Mouse (Mus musculus) hematopoietic stem cell, adult 5-6 weeks (primary cell): ENCODE data around the gene Arl16. TPM values are rescaled to one million over a fixed set of nuclear protein-coding genes. Genes with fewer than 3 reads are reported as not detected.
"Not testable (repeated sequence)": the region's sequence is repeated elsewhere in the genome, so short reads cannot be mapped to it uniquely, and the experiment has no call there.

Experiments
- ATAC-seq, 2 experiments: fragments of 125-278 bp in 1 of 2; replicated peaks in 1 of 2; 2 replicates each; pipeline ENCODE4 v1.8.0; 2016 to 2017; ENCODE audit warnings: inconsistent platforms in 2 of 2, mild to moderate bottlenecking in 2 of 2, moderate number of reproducible peaks in 2 of 2, low read depth in 1 of 2, moderate TSS enrichment in 1 of 2; ENCODE audit not compliant: low FRiP score in 2 of 2, poor library complexity in 2 of 2, severe bottlenecking in 2 of 2, insufficient read depth in 1 of 2, low TSS enrichment in 1 of 2
- total RNA-seq: library from RNA; stranded (forward); fragments of 172-1452, 232-1000 nt; gene quantifications from 2 replicates; pipeline ENCODE4 v1.2.3, GENCODE M21; 2017

The Arl16 gene
- 12.8 and 24.0 TPM in 2 replicates for total RNA-seq

- peak; percentile 98 for ATAC-seq
Measured at GRCm38 (mm10) chr11:120467051-120467735, at the start of gene Arl16. Gene Arl16 (minus strand): TSS chr11:120467607.

GRCm38 (mm10) chr11:120517147-120517546 lies 49.7 kb upstream of the Arl16 start:
- ATAC-seq = no peak

DNA sequence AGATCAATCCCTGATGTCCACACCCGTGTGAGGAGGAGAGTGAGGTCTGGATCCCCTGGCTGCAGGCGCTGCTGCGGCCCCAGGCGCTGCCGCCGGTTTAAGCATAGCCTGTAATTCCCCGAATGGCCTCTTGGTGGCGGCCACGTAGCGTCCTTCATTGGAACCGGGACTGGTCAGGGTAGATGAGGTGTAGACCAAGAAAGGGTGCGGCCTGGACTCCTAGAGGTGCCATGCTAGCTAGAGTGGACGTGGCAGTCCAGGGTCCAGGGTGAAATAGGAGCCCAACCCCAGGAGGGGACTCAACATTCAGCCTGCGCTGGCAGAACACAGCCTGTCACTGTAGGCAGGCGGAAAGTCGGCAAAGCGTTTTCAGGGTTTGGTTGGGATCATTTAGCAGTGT lies 48.2 kb upstream of the Arl16 start:
- peak; percentile 80 to 84 for ATAC-seq

DNA sequence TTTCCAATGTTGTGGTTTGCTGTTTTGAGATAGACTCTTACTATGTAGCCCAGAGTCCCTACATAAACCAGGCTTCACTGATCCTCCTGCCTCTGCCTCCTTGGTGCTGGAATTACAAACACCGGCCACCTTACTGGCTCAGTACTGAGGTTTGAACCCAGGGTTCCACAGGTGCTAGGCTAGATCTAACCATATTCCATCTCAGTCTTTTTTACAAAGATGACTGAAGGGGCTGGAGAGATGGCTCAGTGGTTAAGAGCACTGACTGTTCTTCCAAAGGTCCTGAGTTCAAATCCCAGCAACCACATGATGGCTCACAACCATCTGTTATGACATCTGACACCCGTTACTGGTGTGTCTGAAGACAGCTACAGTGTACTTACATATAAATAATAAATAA lies 46.9 kb upstream of the Arl16 start:
- not testable (repeated sequence) for ATAC-seq

GRCm38 (mm10) chr11:120512790-120513453 lies 45.5 kb upstream of the Arl16 start:
- no peak for ATAC-seq

DNA sequence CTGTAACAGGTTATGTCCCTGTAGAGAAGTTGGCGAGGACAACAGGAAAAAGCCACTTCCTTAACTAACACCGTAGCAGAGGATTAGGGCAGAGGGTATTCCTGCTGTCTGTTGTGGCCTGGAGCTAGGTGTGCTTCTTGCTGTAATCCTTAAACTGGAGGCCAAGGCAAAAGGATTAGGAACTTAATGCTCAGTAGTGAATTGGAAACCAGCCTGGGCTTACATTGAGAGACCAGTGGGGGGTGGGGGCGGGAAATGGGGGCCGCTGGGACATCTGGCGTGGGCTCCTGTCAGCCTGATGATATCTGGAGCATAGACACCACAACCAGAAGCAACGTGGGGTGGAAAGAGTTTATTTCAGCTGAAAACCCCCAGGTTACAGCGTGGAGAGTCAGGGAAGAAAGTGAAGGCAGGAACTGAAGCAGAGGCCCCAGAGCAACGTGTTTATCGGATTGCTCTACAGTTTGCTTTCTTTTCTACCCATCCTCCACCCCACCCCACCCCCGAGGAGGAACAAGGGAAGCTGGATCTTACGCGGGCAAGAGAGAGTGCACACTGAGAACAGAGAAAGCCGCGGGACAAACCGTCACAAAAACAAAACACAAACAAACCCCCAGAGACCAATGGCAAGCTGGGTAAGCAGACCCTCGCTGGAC lies 43.1 kb upstream of the Arl16 start:
- peak; percentile 56 to 75; a peak in 3 of 4 replicates for ATAC-seq

DNA sequence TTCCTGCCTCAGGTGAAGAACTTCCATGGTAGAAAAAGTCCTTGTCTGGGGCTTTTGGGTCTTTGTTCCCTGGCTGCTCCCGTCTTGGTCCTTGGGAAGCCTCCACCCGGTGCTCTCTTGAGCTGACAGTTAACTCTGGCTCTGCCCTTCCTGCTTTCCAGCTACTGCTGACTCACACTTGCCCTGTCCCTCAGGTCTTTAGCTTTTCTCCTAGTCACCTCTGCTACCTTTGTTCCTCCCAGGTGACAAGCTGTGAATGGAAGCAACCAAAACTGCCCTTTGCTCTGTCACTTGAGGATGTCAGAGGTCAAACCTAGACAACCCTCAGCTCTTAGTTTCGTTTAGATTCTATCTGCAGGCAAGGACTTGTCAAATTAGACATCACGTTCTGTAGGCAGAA lies 42.5 kb upstream of the Arl16 start:
- no peak for ATAC-seq

DNA sequence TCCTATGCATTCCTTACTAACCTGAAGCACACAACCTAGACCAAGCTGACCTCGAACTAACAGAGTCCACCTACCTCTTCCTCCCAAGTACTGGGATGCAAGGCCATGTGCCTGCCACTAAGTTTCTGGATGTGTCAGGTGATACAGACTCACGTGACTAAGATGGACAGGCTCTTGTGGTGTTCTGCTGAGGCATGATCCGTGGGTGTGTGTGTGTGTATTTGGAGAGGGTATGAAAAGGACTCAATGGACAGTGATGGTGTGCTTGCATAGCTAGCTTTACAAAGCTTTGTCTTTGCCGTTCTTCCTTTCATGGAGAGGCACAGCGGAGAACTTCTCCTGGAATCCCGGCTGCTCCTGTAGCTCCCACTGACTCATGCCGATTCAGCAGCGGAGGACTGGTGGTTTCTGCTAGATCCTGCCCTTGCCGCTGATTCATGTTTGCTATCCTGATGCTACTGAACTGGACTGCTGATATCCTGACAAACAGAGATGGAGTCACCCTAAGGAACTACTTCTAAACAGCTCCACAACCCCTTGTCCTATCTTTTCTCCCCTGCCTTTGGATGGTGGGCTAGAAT lies 41.0 kb upstream of the Arl16 start:
- no peak for ATAC-seq

- no peak for ATAC-seq
Measured at GRCm38 (mm10) chr11:120507611-120508289, 40.3 kb upstream of the Arl16 start.

DNA sequence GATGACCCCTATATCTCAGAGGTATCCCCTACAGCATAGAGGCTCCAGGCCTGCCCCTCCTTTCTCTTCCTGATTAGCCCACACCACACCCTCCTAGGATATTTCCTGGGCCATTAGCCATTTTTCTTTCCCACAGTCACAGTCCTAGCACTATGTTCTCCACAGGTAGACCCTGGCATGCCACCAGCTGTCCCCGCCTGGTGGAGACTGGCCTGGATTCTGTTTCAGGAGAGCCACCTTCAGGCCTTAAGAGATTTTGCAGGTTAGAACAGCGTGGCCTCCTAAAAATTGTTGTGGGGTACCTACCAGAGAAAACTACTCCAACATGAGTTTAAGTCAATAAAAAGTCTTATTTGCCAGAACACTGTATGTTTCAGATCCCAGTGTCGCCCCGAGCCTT lies 39.5 kb upstream of the Arl16 start:
- ATAC-seq = peak; percentile 58 to 61; a peak in 2 of 4 replicates

DNA sequence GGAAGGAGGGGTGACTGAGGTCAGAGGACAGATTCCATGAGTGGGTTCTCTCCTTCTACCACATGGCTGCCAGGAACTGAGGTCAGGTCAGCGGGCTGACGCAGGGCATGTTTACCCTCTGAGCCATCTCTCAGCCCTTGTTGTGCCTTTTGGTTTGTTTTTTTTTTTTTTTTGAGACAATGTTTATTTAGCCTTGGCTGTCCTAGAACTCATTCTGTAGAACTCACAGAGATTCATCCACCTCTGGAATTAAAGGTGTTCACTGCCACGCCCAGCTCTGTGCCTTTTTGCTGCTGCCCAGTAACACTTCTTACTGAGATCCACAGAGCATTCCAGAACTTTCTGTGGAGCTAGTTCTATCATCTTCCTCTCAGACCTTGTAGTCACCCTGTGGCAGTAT lies 38.3 kb upstream of the Arl16 start:
- ATAC-seq = no peak

DNA sequence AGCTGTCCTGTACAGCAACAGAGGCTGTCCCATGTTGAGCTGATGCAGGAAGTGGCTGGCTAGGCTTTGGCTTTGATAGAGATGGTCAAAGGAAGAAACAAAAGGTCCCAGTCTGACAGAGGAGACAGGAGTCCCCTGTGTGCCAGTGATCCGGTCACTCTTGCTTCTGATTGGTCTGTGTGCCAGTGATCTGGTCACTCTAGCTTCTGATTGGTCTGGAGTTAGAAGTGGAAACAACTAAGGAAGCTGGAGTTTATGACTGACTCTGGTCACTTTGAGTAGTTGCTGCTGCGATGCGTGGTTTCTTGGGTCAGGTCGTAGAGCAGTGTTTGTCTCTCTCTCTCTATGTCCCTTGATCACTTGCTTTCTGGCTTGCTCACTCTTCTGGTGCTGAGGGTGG lies 34.3 kb upstream of the Arl16 start:
- ATAC-seq = no peak

GRCm38 (mm10) chr11:120501018-120501417 lies 33.6 kb upstream of the Arl16 start:
- no peak for ATAC-seq

DNA sequence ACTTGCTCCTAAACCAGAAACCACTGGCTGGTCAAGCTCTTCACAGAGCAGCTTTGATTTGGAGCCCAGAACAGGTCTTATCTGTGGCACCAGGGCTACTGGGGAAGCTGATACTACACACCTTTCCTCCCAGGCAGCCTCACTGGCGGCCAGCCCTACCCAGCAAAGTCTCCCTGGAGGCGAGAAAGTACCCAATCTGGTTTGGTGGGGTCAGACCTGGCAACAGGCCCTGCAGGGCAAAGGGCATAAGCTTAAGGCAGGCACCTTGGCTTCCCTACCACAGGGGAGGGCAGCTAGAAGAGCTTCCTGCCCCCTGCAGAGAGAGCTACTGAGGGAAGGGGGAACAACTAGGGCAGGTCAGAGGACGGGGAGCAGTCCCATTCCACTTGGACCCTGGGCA lies 33.0 kb upstream of the Arl16 start:
- ATAC-seq = no peak

DNA sequence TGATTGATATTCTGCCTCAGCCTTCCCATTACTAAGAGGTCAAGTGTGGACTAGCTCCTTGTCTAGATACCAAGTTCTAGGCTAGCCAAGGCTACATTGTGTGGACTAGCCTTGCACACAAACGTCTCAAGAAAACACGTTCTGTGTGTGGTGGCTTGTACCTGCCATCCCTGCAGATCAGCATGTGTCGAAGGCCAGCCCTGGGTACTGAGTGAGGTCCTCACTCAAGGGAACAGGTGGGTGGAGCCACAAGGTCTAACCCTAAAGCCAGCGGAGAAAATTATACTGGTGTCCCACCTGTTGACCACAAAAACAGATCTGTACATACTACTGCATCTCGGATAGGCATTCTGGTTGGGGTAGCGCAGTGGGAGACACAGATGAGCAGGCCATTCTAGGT lies 32.5 kb upstream of the Arl16 start:
- ATAC-seq = no peak

GRCm38 (mm10) chr11:120498891-120499290 lies 31.5 kb upstream of the Arl16 start:
- no peak for ATAC-seq

DNA sequence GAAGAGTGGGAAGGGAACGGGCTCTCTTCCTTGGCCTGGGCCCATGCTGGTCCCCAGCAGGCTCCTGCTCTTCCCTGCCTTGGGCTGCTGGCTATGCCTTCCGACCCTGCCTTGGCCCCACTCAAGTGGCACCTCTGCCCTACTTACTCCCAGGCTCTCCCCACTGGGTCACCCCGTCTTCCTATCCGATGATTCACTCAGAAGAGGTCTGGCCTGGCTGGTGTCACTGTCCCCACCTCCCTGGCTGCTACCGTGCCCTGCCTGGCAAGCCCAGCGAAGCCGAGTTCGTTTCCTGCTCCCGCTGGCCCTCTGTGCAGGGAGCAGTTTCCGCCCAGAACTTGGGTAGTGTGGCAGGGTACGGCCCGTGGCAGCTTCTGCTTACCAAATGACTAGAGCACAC lies 30.8 kb upstream of the Arl16 start:
- ATAC-seq = no peak

DNA sequence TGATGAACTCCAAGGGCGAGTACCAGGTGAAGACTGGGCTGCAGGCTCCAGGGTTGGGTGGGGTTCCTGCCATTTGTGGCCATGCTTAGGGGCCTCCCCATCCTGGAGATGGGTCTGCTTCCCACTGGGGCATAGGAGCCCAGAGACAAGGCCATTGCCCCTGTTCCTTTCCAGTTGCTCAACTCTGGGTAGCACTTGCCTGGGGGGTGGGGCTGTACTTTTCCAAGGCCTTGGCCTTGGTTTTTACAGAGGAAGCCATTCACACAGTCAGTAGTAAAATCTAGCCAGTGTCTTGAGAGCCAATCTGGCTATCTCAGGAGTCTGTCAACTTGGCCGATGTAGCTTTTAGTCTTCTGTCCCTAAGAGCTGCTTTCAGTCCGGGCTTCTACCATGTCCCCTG lies 30.0 kb upstream of the Arl16 start:
- ATAC-seq = no peak
